Mouse (Mus musculus) C2C12 (cell line): ENCODE data around the gene Tes3-ps. TPM values are rescaled to one million over a fixed set of nuclear protein-coding genes. Genes with fewer than 3 reads are reported as not detected.

Experiments
- H3K27me3 ChIP-seq: one replicate; pipeline ENCODE4 v1.6.1; 2011; ENCODE audit not compliant: control insufficient read depth, insufficient read depth, insufficient read length
- H3K36me3 ChIP-seq: one replicate; pipeline ENCODE4 v1.6.1; 2011; ENCODE audit not compliant: control insufficient read depth, insufficient read depth
- H3K4me3 ChIP-seq: one replicate; pipeline ENCODE4 v1.5.1; 2011; ENCODE audit warnings: mild to moderate bottlenecking, control low read depth; ENCODE audit not compliant: poor library complexity, insufficient read depth, severe bottlenecking
- H3K79me2 ChIP-seq: one replicate; pipeline ENCODE4 v1.6.1; 2011; ENCODE audit not compliant: control insufficient read depth, insufficient read depth
- H3K79me3 ChIP-seq: one replicate; pipeline ENCODE4 v1.6.1; 2011; ENCODE audit warnings: low read depth, control low read depth
- H3ac ChIP-seq: one replicate; pipeline ENCODE3; 2011; ENCODE audit warnings: low read depth; ENCODE audit not compliant: control insufficient read depth, insufficient read length
- MYOD1 ChIP-seq: IDR thresholded peaks from one replicate; pipeline ENCODE4 v1.6.1; 2011; ENCODE audit warnings: low read depth; ENCODE audit not compliant: control insufficient read depth, insufficient read length
- polyA plus RNA-seq: library from polyadenylated mRNA; unstranded; fragments of >200 nt; fragmentation: generic; extraction: Trizol; gene quantifications from one replicate; pipeline ENCODE4 v1.2.1, GENCODE M21; 2012; ENCODE audit warnings: missing spikeins

Tes3-ps gene
- polyA plus RNA-seq, 1 experiment, result 0.59 TPM

DNA sequence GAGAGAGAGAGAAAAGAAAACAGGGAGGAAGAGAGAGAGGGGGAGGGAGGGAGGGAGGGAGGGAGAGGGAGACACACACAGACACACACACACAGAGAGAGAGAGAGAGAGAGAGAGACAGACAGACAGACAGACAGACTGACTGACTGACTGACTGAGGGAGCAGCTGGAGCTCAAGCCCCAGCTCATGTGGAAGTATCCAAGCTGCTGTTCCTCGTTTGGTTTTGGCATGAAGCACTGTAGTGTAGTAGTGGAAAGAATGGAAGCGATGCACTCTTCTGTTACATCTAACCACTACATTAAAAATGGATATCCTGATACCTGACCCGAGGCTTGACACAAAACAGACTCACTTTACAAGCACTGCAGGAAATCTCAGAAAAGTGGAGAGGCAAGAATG, 52.5 kb downstream of the Tes3-ps start:
- TF ChIP-seq MYOD1, result no peak
- Histone ChIP-seq H3K79me2 (no peaks in the 10 kb centered on the region), H3K4me3 (no peak overlapping the region), H3K27me3 (no peaks in the 10 kb centered on the region), H3K79me3 (no peaks in the 10 kb centered on the region), H3ac (no peak overlapping the region), H3K36me3 (no peaks in the 10 kb centered on the region)

Other genes with a start within 250 kb of the Tes3-ps start
- 0.25 TPM for gene Susd3, start 244.6 kb upstream of the Tes3-ps start, polyA plus RNA-seq
- gene Fgd3, start 173.0 kb upstream of the Tes3-ps start, polyA plus RNA-seq, result 44.8 TPM
- 42.9 TPM for gene Bicd2, start 151.7 kb upstream of the Tes3-ps start, polyA plus RNA-seq
- gene Ippk, start 72.1 kb upstream of the Tes3-ps start, polyA plus RNA-seq, result 5.4 TPM
- 0.04 TPM for gene Ecm2, start 11.5 kb downstream of the Tes3-ps start, polyA plus RNA-seq
- gene Aspn, start 51.1 kb downstream of the Tes3-ps start, polyA plus RNA-seq, result 0.14 TPM
- 0.32 TPM for gene Omd, start 89.1 kb downstream of the Tes3-ps start, polyA plus RNA-seq
- 4.6 TPM for gene Ogn, start 114.7 kb downstream of the Tes3-ps start, polyA plus RNA-seq
- gene Cenpp, start 159.5 kb downstream of the Tes3-ps start, polyA plus RNA-seq, result 11.2 TPM
- gene Nol8, start 159.8 kb downstream of the Tes3-ps start, polyA plus RNA-seq, result 3.5 TPM
- 58.7 TPM for gene Iars, start 188.8 kb downstream of the Tes3-ps start, polyA plus RNA-seq